Mouse (Mus musculus) midbrain, embryonic 15.5 days (tissue): ENCODE results near the gene Rab5c. TPM values are rescaled to one million over a fixed set of nuclear protein-coding genes. Genes with fewer than 3 reads are reported as not detected.

Source experiments
- ATAC-seq: fragments of 200-750 bp; cut with Nextera tagmentation; replicated peaks from 2 replicates; pipeline ENCODE4 v1.8.0; 2017; ENCODE audit warnings: moderate TSS enrichment
- H3K27ac ChIP-seq: fragments of 300-500 bp; sonication (generic); 2 replicates; pipeline ENCODE4 v1.5.1; 2015; ENCODE audit warnings: mild to moderate bottlenecking, inconsistent platforms
- H3K27me3 ChIP-seq: fragments of 300-500 bp; sonication (generic); replicated peaks from 2 replicates; pipeline ENCODE4 v1.6.1; 2015; ENCODE audit warnings: inconsistent platforms
- H3K36me3 ChIP-seq: fragments of 300-500 bp; sonication (generic); replicated peaks from 2 replicates; pipeline ENCODE4 v1.6.1; 2015; ENCODE audit warnings: inconsistent platforms
- H3K4me1 ChIP-seq: fragments of 300-500 bp; sonication (generic); 2 replicates; pipeline ENCODE4 v1.6.1; 2015; ENCODE audit warnings: inconsistent platforms
- H3K4me2 ChIP-seq: fragments of 300-500 bp; sonication (generic); 2 replicates; pipeline ENCODE4 v1.6.1; 2015; ENCODE audit warnings: inconsistent platforms, mild to moderate bottlenecking, moderate library complexity
- H3K4me3 ChIP-seq: fragments of 300-500 bp; sonication (generic); 2 replicates; pipeline ENCODE4 v1.5.1; 2015; ENCODE audit warnings: mild to moderate bottlenecking, inconsistent platforms
- H3K9ac ChIP-seq: fragments of 300-500 bp; sonication (generic); 2 replicates; pipeline ENCODE4 v1.6.1; 2015; ENCODE audit warnings: mild to moderate bottlenecking, inconsistent platforms
- H3K9me3 ChIP-seq: fragments of 300-500 bp; sonication (generic); 2 replicates; pipeline ENCODE4 v1.6.1; 2016; ENCODE audit warnings: inconsistent platforms
- WGBS: fragments of 180-500 bp; shearing (Covaris S2); methylation state at CpG from one replicate; pipeline ENCODE4 v1.1.7; 2015; ENCODE audit warnings: mixed read lengths; 5-methylcytosine and 5-hydroxymethylcytosine counted together
- polyA plus RNA-seq: library from polyadenylated mRNA; unstranded; fragments of >200 nt; fragmentation: Nextera tagmentation; extraction: Ambion mirVana; gene quantifications from 2 replicates; pipeline ENCODE4 v1.2.1, GENCODE M21; 2015

Rab5c gene
- polyA plus RNA-seq, 1 experiment from 2014 or later: 39.3 TPM

- WGBS: 85% methylated on average over 9 of the region's 9 CpGs
Measured at GRCm38 (mm10) chr11:100766726-100767125, 28.7 kb upstream of the Rab5c start.

GRCm38 (mm10) chr11:100762831-100763230 lies 24.8 kb upstream of the Rab5c start, which contains the start of gene Hcrt:
Hcrt (minus strand) TSS chr11:100762931.
- Histone ChIP-seq H3K27me3 (no peaks in the 10 kb centered on the region), H3K9ac (peak within 1 kb of the TSS; percentile 45), H3K4me2 (peak within 1 kb of the TSS; percentile 52), H3K4me3 (peak within 1 kb of the TSS; percentile 41), H3K9me3 (no peaks in the 10 kb centered on the region), H3K27ac (0 out of 2 replicates have a peak within 1 kb of the TSS, but pooled peaks have one; percentile 48), H3K36me3 (no peaks in the 10 kb centered on the region), H3K4me1 (peaks cover 24% of the 10 kb centered on the region)
- ATAC-seq: no peak
- WGBS: 89% methylated on average over 7 of the region's 7 CpGs

More at GRCm38 (mm10) chr11:100766726-100767125, 28.7 kb upstream of the Rab5c start:
- ATAC-seq: no peak
- Histone ChIP-seq H3K9me3 (no peaks in the 10 kb centered on the region), H3K27me3 (no peaks in the 10 kb centered on the region), H3K27ac (no peak overlapping the region), H3K36me3 (no peaks in the 10 kb centered on the region), H3K4me3 (no peak overlapping the region), H3K9ac (no peak overlapping the region), H3K4me2 (no peak overlapping the region), H3K4me1 (peaks cover 6% of the 10 kb centered on the region; the same call in 1 of the 2 replicates)

- peaks cover 28% of the 10 kb centered on the region for H3K4me1 ChIP-seq
- H3K27me3 ChIP-seq: no peaks in the 10 kb centered on the region
- H3K9me3 ChIP-seq: no peaks in the 10 kb centered on the region
- under 1% methylated on average over 27 of the region's 27 CpGs for WGBS
- peak overlapping the region; percentile 41 for H3K4me3 ChIP-seq
- H3K36me3 ChIP-seq: peaks cover 2% of the 10 kb centered on the region; the same call in 1 of the 2 replicates
- peak overlapping the region; percentile 52 for H3K4me2 ChIP-seq
- H3K9ac ChIP-seq: peak overlapping the region; percentile 45
- peak; percentile 51 for ATAC-seq
- 0 out of 2 replicates have a peak overlapping the region, but pooled peaks have one; percentile 48 for H3K27ac ChIP-seq
Measured at GRCm38 (mm10) chr11:100761547-100762045, 23.6 kb upstream of the Rab5c start.

- ATAC-seq: peak; percentile 73
- Histone ChIP-seq H3K4me3 (peak within 1 kb of the TSS; percentile 76), H3K4me1 (peaks cover 28% of the 10 kb centered on the region), H3K36me3 (peaks cover 6% of the 10 kb centered on the region; the same call in 1 of the 2 replicates), H3K4me2 (peak within 1 kb of the TSS; percentile 77), H3K9ac (peak within 1 kb of the TSS; percentile 77), H3K27me3 (no peaks in the 10 kb centered on the region), H3K27ac (peak within 1 kb of the TSS; percentile 74), H3K9me3 (no peaks in the 10 kb centered on the region)
- WGBS: under 1% methylated on average over 48 of the region's 51 CpGs
Measured at GRCm38 (mm10) chr11:100759611-100760233, 21.7 kb upstream of the Rab5c start, which contains the start of gene Kcnh4. Kcnh4 (minus strand) TSS chr11:100759942.

- peak overlapping the region; percentile 77 for H3K9ac ChIP-seq
- peak; percentile 50 for ATAC-seq
- H3K4me3 ChIP-seq: peak overlapping the region; percentile 76
- peak overlapping the region; percentile 74 for H3K27ac ChIP-seq
- H3K27me3 ChIP-seq: no peaks in the 10 kb centered on the region
- no peaks in the 10 kb centered on the region for H3K9me3 ChIP-seq
- H3K4me2 ChIP-seq: peak overlapping the region; percentile 77
- peaks cover 28% of the 10 kb centered on the region for H3K4me1 ChIP-seq
- under 1% methylated on average over 35 of the region's 35 CpGs for WGBS
- H3K36me3 ChIP-seq: peaks cover 9% of the 10 kb centered on the region; the same call in 1 of the 2 replicates
Measured at GRCm38 (mm10) chr11:100758707-100759610, 20.9 kb upstream of the Rab5c start.

GRCm38 (mm10) chr11:100757566-100757965 lies 19.6 kb upstream of the Rab5c start:
- peaks cover 28% of the 10 kb centered on the region for H3K4me1 ChIP-seq
- H3K27ac ChIP-seq: no peak overlapping the region
- H3K4me3 ChIP-seq: no peak overlapping the region
- peaks cover 9% of the 10 kb centered on the region; the same call in 1 of the 2 replicates for H3K36me3 ChIP-seq
- H3K9ac ChIP-seq: no peak overlapping the region
- peak overlapping the region; percentile 77 for H3K4me2 ChIP-seq
- H3K27me3 ChIP-seq: no peaks in the 10 kb centered on the region
- no peaks in the 10 kb centered on the region for H3K9me3 ChIP-seq
- WGBS: 90% methylated on average over 12 of the region's 12 CpGs
- no peak for ATAC-seq

GRCm38 (mm10) chr11:100756476-100756875 lies 18.5 kb upstream of the Rab5c start:
- Histone ChIP-seq H3K27ac (no peak overlapping the region), H3K4me1 (peaks cover 28% of the 10 kb centered on the region), H3K36me3 (peaks cover 14% of the 10 kb centered on the region), H3K9me3 (no peaks in the 10 kb centered on the region), H3K9ac (no peak overlapping the region), H3K4me3 (no peak overlapping the region), H3K27me3 (no peaks in the 10 kb centered on the region), H3K4me2 (no peak overlapping the region)
- WGBS: 72% methylated on average over 6 of the region's 6 CpGs
- no peak for ATAC-seq

GRCm38 (mm10) chr11:100754693-100755057 lies 16.7 kb upstream of the Rab5c start:
- no peak overlapping the region for H3K4me3 ChIP-seq
- H3K4me2 ChIP-seq: no peak overlapping the region
- peaks cover 16% of the 10 kb centered on the region for H3K36me3 ChIP-seq
- ATAC-seq: no peak
- no peak overlapping the region for H3K9ac ChIP-seq
- no peaks in the 10 kb centered on the region for H3K9me3 ChIP-seq
- peaks cover 18% of the 10 kb centered on the region for H3K4me1 ChIP-seq
- no peak overlapping the region for H3K27ac ChIP-seq
- WGBS: 93% methylated on average over 3 of the region's 3 CpGs
- 0 out of 2 replicates have a peak, but pooled peaks cover 1% of the 10 kb centered on the region for H3K27me3 ChIP-seq

- WGBS: 86% methylated on average over 12 of the region's 12 CpGs
- Histone ChIP-seq H3K4me2 (no peak overlapping the region), H3K36me3 (peaks cover 19% of the 10 kb centered on the region), H3K27ac (no peak overlapping the region), H3K27me3 (0 out of 2 replicates have a peak, but pooled peaks cover 4% of the 10 kb centered on the region), H3K9me3 (no peaks in the 10 kb centered on the region), H3K4me1 (peaks cover 13% of the 10 kb centered on the region), H3K4me3 (no peak overlapping the region), H3K9ac (no peak overlapping the region)
- no peak for ATAC-seq
Measured at GRCm38 (mm10) chr11:100754021-100754692, 16.1 kb upstream of the Rab5c start.

GRCm38 (mm10) chr11:100752294-100752693 lies 14.3 kb upstream of the Rab5c start:
- Histone ChIP-seq H3K4me3 (no peak overlapping the region), H3K27me3 (0 out of 2 replicates have a peak, but pooled peaks cover 4% of the 10 kb centered on the region), H3K36me3 (peaks cover 19% of the 10 kb centered on the region), H3K9me3 (no peaks in the 10 kb centered on the region), H3K9ac (no peak overlapping the region), H3K27ac (no peak overlapping the region), H3K4me2 (no peak overlapping the region), H3K4me1 (no peaks in the 10 kb centered on the region)
- no peak for ATAC-seq
- WGBS: 44% methylated on average over 10 of the region's 10 CpGs

GRCm38 (mm10) chr11:100750127-100750526 lies 12.1 kb upstream of the Rab5c start:
- 91% methylated on average over 16 of the region's 16 CpGs for WGBS
- H3K4me1 ChIP-seq: no peaks in the 10 kb centered on the region
- ATAC-seq: no peak
- H3K27ac ChIP-seq: no peak overlapping the region
- H3K36me3 ChIP-seq: peaks cover 15% of the 10 kb centered on the region
- H3K9ac ChIP-seq: no peak overlapping the region
- H3K27me3 ChIP-seq: 0 out of 2 replicates have a peak, but pooled peaks cover 4% of the 10 kb centered on the region
- H3K9me3 ChIP-seq: no peaks in the 10 kb centered on the region
- no peak overlapping the region for H3K4me2 ChIP-seq
- no peak overlapping the region for H3K4me3 ChIP-seq
